Mouse (Mus musculus) layer of hippocampus, postnatal 14 days (tissue): ENCODE measurements around the gene Plekha7. TPM values are rescaled to one million over a fixed set of nuclear protein-coding genes. Genes with fewer than 3 reads are reported as not detected.
A peak's percentile ranks its signal among the peaks of the same experiment; 100 is the strongest.
"Not testable (repeated sequence)": the region's sequence is repeated elsewhere in the genome, so short reads cannot be mapped to it uniquely, and the experiment has no call there.

Experiments used
- DNase-seq, 2 experiments: peaks; one replicate each; pipeline ENCODE4 v3.0.0; 2021 to 2022; ENCODE audit warnings: low spot score in 2 of 2, mixed read lengths in 1 of 2
- total RNA-seq, 2 experiments: library from RNA; stranded (reverse); gene quantifications; 2 replicates each; pipeline ENCODE4 v1.2.3; 2021

Plekha7 gene
- total RNA-seq, 2 experiments from 2014 or later: 15.3 to 26.0 TPM

- peak; percentile 95 to 98 for DNase-seq
Observed at GRCm38 (mm10) chr7:116092710-116093465, 215.3 kb downstream of the Plekha7 start.

GRCm38 (mm10) chr7:116084366-116084765, 223.8 kb downstream of the Plekha7 start, which contains the start of gene Gm4353:
Gene Gm4353, minus strand, starts transcription at chr7:116084635.
- not testable (repeated sequence) for DNase-seq

Other genes starting within 250 kb of the Plekha7 start
- 1 to 10 TPM; 2.9 to 4.3 TPM for gene Gm4353, start 223.7 kb downstream of the Plekha7 start, total RNA-seq
- 100 to 1,000 TPM; 219 to 224 TPM for gene Rps13, start 25.8 kb upstream of the Plekha7 start, total RNA-seq
- gene Pik3c2a, start 135.1 kb upstream of the Plekha7 start, total RNA-seq: 10 to 100 TPM; 26.6 to 33.3 TPM
- gene Nucb2, start 196.0 kb upstream of the Plekha7 start, total RNA-seq: 10 to 100 TPM; 26.6 to 30.4 TPM